Mouse (Mus musculus): ENCODE results near the gene Slc38a1.

DNA sequence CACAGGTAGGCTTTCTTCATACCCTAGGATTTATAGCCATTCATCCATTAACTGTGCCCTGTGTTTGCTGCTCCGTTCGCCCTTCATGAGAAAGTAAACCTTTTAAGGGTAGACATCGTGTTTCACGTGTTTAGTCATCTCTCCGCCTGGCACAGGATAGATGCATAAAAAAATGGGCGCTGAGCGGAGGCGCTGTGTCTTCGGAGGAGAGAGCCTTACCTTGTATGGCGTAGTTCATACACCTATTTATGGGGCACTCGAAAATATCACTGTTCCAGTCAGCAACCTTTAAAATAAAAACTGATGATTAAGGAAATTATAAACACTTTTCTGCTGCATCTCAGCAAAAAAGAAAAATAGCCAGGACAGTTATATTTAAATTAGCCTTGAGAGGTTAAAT is 105.4 kb downstream of the Slc38a1 start:
- TF ChIP-seq CTCF (IDR thresholded peaks at IDR 0.05; ENCODE audit: low read depth) (no peak), EP300 (IDR thresholded peaks at IDR 0.05; ENCODE audit: low read depth) (no peak)

Data from heart, postnatal 0 days (tissue).